Mouse (Mus musculus) CH12.LX (cell line): ENCODE data around the gene Matn4.

Source experiments
- CTCF ChIP-seq, 2 experiments: IDR thresholded peaks in 1 of 2; conservative IDR thresholded peaks in 1 of 2; 2 replicates each; pipeline ENCODE4 v1.5.1; 2011 to 2012; ENCODE audit warnings: low read depth in 2 of 2, low read length in 2 of 2, improper control_type of control experiment in 1 of 2, inconsistent platforms in 1 of 2, mild to moderate bottlenecking in 1 of 2, moderate library complexity in 1 of 2
- E2F4 ChIP-seq: IDR thresholded peaks from 2 replicates; pipeline ENCODE4 v1.6.1; 2011; ENCODE audit warnings: low read depth, low read length, improper control_type of control experiment; ENCODE audit not compliant: insufficient replicate concordance
- POLR2A ChIP-seq: IDR thresholded peaks from 2 replicates; pipeline ENCODE4 v1.6.1; 2011; ENCODE audit warnings: low read depth, mild to moderate bottlenecking, improper control_type of control experiment, low read length

GRCm38 (mm10) chr2:164356177-164356967 lies 48.6 kb downstream of the Matn4 start:
- TF ChIP-seq E2F4: no peak
- no peak for TF ChIP-seq POLR2A
- no peak for TF ChIP-seq CTCF (conservative IDR thresholded peaks at IDR 0.05 in 1 of 2, IDR thresholded peaks at IDR 0.05 in 1 of 2; ENCODE audit: low read depth in 2 of 2, low read length in 2 of 2)
